Mouse (Mus musculus) thymus, postnatal 4 days (tissue): ENCODE results near the gene Rfx4.
A peak's percentile ranks its signal among the peaks of the same experiment; 100 is the strongest.

Experiments used
- DNase-seq: peaks from one replicate; pipeline ENCODE4 v3.0.0; 2021

Rfx4 gene

DNA sequence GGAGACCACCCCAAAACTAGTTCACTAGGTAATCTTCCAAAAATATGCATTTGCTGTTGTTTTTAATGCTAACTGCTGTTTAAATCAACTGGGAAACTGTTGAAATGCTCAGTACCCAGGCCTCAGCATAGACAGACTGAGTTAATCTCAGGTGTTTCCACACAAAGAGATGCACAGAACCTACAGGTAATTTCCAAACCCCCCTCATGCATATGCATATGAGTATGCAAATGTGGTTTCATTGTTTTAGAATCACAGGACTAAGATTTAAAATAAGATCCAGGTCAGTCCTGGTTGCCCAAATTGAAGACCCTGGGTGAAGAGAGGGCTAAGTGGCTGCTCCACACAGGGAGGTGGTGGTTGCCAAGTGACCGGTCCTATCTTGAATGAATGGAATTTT lies 157.3 kb downstream of the Rfx4 start:
- no peak for DNase-seq

DNA sequence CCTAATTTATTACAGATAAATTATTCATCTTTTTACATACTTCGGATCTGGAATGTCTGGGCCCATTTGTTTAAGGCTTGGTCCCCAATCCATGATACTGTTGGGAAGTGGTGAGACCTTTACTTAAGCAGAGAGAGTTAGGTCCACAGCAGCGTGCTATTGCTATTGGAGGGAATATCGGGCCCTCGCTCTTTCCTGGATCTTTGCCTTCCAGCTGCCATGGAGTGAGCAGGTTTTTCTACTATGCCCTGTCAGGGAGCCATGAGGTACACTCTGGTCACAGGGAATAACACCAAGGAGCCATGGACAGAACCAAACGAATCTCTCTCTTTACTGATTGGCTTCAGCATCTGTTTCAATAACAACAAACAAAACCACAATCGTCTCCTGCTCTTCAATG lies 159.6 kb downstream of the Rfx4 start:
- no peak for DNase-seq

DNA sequence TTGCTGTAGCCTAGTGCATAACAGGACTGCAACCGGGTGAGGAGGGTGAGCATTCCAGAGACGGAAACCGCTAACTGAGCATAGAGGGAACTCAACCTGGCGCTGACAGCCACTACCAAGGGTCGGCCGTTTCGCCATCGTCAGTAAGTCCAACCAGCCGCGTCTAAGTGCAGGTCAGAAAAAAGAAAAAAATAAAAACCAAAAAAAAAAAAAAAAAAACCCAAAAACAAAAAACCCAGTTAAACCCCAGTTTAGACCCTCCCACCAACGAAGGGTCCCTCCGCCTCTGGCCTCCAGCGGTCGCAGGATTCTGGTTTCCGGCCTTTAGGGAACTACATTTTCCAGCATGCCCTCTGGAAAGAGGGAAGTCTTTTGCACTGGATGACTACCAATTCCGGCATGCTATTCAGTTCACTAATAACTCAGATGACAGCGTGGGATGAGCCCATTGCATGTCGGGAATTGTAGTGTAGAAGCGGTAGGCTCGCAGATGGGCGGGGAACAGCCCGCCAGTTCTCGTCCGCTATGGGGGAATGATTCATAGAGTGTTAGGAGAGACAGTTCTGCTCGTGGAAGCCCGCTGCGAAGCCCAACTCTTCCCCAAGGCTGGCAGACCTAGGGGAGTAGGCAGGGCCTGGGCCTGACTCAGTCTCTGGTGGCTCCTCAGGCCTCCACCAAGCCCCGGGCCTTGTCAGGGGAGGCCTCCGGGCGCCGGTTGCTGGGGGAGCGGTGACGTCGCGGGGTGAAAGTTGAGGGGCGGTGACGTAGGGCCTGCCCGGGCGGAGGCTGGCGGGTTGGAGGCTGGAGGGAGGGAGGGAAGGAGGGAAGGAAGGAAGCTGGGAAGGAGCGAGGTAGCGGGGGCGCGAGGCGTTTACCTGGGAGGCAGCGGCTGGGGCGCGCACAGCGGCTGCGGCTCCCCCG lies 161.2 kb downstream of the Rfx4 start, which contains the start of gene Ric8b:
Ric8b (plus strand) TSS at position 807 of the 921 bp plus-strand sequence.
- peak; percentile 94 for DNase-seq

DNA sequence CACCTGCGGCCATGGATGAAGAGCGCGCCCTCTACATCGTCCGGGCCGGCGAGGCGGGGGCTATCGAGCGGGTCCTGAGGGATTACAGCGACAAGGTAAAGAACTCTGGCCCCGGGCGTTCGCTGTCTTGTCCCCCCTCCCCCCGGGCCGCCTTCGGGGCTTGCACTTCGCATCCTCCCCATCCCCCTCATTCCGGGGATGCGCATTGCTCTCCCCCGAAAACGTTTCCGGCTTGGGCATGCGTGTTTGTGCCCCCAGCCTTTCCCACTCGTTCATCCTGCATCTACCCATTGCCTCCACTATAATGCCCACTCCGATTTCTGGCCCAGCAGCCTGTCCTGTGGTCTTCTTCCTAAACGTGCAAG lies 161.9 kb downstream of the Rfx4 start:
- peak; percentile 74 for DNase-seq

DNA sequence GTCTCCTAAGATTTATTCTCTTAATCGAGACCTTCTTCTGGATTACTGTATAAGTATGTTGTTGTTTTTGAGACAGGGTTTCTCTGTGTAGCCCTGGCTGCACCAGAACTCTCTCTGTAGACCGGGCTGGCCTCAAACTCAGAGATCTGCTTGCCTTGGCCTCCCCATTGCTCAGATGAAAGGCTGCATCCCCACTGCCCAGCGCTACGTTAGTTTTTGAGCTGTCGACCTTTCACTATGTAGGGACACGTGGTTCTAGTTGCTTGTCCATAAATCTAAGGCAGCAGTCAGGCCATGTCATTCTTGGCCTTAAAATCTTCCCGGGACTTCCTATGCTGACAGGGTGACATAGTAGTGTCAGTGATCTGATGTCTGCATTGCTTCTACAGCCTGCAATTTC lies 170.5 kb downstream of the Rfx4 start:
- DNase-seq, result no peak

DNA sequence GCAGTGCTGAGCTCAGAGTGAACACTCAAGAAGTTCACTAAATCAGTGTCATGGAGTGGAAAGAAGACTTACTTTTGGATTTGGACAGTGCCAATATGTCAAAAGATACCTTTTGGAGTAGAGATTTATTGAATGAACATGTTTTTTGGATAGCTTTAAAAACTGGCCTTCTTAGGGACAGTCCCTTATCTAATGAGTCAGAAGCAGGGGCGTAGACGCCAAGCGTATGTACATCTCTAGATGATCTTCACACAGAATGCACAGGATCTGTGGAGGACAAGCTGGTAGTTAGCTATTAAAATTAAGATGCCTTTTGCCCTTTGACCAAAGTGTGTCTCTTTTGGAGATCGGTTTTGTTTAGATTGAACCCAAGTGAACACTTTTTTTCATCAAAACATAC lies 171.0 kb downstream of the Rfx4 start:
- DNase-seq, result no peak

DNA sequence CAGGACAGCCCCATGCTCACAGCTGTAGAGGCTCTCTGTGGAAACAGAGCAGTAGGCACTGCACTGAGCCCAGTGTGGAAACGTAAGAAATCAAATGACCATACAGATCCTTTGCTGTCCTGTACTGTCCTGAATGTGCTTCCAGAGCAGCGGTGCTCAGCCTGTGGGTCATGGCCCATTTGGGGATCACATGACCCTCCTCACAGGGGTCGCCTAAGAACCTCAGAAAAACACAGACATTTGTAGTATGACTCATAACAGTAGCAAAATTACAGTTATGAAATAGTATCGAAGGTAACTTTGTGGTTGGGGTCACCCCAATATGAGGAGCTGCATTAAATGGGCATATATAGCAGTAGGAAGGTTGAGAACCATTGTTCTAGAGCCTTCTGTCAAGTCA lies 172.6 kb downstream of the Rfx4 start:
- no peak for DNase-seq

DNA sequence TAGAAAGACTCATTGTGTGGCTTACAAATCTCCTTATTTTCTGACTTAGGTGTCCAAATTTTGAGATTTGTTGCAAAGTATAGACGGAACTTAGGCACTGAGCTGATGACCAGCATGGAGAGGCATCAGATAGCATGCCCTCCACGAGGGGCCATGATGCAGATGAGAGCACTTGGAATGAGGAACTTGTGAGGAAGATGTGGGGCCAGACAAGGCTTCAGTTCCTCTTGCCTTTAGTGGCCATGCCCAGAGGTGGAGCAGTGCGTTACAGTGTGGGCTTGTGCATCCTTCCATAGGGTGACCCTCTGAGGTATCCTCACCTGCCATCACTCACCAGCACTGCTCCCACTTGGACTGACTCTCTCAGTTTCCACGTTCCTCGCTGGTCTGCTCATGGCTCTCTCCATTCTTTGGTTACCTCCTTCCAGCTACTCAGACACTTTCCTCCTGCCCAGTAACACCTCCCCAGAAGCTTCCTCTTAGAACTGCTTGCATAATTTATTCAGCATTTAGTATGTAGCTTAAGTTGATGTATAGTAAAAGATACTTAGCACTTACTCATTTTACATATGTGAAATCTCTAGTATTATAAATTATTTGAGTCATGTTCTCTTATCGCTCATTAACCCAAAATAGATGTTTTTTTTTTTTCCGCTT lies 179.8 kb downstream of the Rfx4 start:
- DNase-seq, result no peak

DNA sequence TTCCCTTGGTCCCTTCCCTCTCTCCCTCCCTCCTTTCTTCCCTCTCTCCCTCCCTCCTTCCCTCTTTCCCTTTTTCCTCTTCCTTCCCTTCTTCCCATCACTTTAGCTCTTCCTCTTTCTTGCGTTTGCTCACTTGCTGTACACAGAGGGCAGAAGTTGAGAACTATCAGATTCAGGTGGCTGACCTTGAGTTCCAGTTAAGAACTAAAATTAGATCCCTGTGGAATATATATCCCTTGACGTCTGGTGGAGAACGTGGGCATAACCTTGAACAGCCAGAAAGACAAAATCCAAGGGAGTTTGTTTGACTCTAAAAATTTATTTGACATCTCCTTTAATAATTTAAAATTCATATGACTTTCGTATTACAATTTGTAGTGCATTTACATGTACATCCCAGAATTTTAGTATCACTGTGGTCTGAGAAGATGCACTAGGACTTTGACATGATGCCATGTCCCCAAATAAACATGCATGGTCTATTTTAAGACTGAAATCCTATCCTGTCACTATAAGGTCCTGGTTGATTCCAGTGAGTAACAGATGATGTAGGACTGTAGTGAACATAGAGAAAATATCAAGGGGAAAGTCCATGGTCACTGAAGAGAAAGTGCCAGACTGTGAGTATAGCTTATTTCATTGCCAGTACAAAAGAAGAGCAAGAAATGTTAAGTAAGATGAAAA lies 181.1 kb downstream of the Rfx4 start:
- no peak for DNase-seq

DNA sequence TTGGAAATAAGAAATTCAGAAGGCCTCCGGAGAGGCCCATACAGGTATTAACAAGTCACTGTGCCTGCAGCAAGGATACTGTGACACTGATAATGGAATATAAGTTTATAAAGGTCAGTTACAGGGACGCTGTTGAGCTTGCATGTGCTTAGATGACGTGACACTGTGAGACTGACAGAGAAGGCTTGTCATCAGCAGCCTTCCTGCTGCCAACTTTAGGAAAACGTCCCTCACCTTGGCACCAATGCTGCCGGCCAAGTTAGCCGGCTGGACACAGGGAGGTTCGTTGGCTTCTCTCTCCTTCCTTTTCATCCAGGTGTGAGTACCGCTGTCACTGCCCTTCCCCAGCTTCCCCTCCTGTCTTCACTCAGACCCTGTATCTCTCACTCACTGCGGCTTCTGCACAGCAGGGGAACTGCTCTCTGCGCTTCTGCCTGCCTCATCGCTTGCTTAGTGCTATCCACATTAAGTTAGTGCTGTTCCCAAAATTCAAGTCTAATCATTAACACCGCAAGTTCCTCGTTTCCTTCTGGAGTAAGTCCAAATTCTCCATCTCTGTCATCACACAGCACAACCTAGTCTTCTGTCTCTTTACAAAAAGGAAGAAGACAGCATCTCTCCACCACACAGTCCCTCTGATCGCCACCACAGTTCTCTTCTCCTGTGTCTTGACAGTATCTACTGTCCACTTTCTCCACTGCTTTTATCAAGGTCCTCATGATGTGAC lies 182.4 kb downstream of the Rfx4 start:
- DNase-seq, result no peak

DNA sequence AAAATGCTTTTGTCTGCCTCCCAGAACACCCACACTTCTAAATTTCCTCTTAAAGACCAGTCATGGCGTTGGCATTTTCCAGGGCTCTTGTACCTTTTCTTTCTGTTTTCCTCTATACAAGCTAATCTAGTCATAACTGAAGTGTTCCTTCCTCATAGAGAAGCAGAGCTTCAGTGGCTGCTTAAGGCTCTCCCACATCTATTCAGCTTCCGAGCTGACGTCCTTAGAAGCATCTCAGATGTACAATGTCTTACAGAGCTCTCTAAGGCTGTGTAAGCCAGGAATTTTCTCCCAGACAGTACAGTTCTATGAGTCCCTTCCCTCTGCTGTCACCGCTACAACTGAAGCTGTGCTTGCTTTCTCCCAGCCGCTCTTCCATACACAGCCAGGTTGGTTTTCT lies 183.0 kb downstream of the Rfx4 start:
- no peak for DNase-seq

DNA sequence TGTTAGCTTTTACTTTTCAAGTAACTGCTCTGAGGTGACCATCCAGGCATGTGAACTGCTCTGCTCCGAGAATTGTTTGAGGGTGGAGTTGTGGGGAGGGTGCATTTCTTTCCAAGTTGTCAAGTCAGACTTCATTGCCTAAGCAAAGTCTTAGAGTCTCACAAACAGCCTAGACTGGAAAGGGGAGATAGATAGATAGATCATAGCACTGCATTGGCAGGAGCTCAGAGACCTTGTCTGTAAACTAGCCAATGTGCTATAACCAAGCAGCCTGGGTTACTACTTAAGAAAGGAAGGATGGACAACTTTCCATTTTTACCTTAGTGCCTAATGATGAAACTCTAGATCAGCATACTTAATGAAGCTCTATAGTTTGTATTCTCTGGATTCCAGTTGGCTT lies 184.5 kb downstream of the Rfx4 start:
- DNase-seq, result no peak

DNA sequence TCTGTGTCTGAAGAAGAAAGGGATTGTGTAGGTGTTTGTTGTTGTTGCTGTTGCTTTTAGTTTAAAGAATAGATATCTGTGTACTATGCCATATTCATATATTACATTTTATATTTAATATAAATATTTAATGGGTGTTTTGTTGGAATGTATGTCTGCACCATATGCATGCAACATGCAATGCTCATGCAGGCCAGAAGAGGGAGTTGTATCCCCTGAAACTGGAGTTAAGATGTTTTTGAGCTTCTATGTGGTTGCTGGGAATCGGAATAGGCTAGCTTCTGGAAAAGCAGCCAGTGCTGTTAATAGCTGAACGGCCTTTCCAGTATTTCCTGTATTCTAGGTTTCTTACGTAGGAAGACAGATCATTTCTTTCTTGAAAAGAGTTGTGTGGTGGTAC lies 189.8 kb downstream of the Rfx4 start:
- DNase-seq, result peak; percentile 25

DNA sequence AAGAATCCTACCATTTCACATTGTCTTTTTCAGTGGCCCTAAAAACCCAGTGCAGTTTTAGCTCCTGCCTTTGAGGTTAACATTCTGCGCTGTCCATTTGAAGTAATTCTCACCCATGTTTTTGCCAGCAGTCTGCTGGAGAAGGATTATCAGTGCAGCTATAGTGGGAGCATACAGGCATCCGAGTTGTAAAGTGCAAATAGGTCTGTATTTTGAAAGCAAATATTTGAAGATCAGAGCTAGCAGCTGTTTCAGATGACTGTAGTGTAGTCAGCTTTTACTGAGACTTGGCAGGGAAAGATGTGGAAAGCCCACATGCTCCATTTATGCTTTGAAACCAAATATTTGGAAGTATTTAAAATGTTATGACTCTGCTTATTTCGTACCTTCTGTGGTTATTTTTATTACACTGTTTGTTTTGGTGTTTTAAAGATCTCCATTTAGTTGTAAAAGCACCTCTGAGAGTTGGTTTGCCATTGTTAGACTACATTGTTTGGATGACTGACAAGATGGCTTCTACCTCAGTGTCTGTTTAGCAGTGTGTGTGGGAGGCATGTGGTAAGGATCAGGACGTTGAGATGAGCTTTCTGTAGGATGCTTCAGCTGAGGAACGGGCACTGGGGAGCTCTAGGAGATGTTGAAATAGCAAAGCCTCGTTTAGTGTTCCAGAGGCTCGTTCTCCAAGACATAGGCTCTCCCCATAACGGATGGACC lies 193.3 kb downstream of the Rfx4 start:
- DNase-seq, result no peak

DNA sequence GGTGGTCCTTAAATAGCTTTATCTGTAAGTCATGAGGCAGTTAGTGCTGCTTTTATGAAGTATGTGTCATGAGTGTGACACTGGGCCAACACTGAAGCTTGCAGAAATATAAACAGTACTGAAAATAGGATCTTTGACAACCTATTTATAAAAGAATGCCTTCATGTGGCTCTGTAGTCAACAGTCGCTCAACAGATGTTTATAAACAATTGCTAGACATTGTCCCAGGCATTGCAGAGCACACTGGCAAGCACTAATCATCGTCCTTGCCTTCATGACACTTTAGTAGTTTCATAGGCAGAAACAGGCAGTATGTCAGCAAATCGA lies 193.8 kb downstream of the Rfx4 start:
- DNase-seq, result no peak

DNA sequence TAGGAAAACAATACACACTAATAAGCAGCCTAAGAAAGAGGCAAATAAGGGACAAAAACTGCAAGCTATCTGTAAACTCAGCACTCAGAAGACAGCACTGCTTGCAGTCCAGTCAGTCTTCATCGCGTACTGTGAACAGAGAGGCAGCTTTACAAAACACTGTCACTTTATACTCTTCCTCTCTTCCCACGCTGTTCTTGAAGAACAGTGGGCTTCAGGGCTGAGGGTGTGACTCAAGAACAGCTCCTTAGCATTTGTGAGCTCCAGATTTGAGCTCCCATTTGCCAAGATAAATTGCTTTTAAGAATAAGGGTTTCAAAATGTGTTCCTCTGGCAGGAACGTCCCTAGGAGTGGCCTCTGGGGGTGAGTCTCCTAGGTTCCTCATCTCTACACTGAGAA lies 194.5 kb downstream of the Rfx4 start:
- DNase-seq, result no peak

DNA sequence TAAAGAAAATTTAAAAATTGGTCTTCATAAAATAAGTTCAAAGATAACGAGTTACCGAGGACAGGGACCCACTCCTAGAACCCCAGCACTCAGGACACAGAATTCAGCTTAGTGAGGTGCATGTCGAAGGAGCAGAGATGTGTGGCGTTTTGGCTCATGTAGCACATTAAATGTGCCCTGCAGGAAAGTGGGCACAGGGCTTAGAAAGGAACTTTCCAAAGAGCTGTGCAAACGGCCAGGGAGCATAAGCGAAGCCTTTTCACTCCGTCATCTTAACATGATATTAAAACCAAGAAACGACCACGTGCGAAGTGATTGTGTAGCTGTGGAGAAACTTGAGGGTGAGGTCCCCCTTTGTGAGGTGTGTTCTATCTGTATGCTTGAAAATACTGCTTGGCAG lies 198.4 kb downstream of the Rfx4 start:
- DNase-seq, result no peak
